Comparison of ENCODE assay signal across 13 mouse cellular contexts in the genomic region with DNA sequence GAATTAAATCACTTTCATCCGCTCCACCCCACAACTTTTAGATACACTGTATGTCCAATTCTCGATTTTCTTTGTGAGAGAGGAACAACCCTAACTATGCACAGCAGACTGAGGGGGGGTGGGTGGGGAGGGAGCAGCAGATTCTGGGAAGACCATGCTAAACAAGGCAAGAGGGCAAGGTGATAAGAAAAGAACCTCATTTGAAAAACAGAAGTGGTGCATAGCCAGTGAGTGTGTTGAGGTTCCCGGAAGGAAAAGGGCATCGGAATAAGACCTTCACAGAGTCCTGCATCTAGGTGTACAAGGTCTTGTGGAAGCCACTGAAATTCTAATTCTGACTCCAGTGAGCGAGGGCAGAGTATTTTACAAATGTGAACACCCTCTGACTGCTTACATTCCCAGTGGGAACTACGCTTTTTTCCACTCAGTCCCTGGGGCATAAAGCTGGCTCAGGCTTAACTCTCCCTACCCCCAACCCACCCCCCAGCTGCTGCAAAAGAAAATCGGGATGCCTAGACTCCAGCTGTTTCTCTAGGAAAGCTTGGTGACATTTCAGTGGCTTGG. TPM values are rescaled to one million over a fixed set of nuclear protein-coding genes. Genes with fewer than 3 reads are reported as not detected.
DNase-seq lines count a peak whose midpoint lies in the region; ATAC-seq and TF ChIP-seq lines count a peak whose summit lies in the region.
"Had no signal": no experiment of that assay in that cellular context is flagged by ENCODE, and none has a peak within 500 bp of the region (broad histone marks: within the 10 kb centered on the region; RNA-seq: fewer than 3 reads in every experiment).

No protein-coding gene starts in this region.

- no peak for DNase-seq in forebrain, embryonic 11.5 days (ENCODE audit: low spot score)
- peak; percentile 82 for DNase-seq in midbrain, embryonic 11.5 days (ENCODE audit: low spot score, missing footprints)
- no peak for DNase-seq in midbrain, postnatal 0 days (ENCODE audit: low spot score)
- DNase-seq in liver, embryonic 11.5 days (ENCODE audit: low spot score): no peak
- no peak for DNase-seq in cerebellum, postnatal 4 days (ENCODE audit: low spot score in 2 of 2)
- no peak for DNase-seq in gastrocnemius, adult 2 months
- DNase-seq in thymus, postnatal 14 days: no peak
- DNase-seq: adrenal gland, postnatal 25 days; cerebellum, adult 8-10 months; heart, adult 2 months; kidney, postnatal 36 days had no signal

- ATAC-seq in forebrain, embryonic 12.5 days (ENCODE audit: low FRiP score): no peak
- no peak for ATAC-seq in forebrain, embryonic 11.5 days (replicated peaks; ENCODE audit: low FRiP score)
- no peak for ATAC-seq in midbrain, embryonic 11.5 days (ENCODE audit: low FRiP score)
- no peak for ATAC-seq in midbrain, postnatal 0 days (ENCODE audit: low FRiP score)
- no peak for ATAC-seq in liver, embryonic 11.5 days (replicated peaks; ENCODE audit: low FRiP score)
- ATAC-seq: hindbrain, postnatal 0 days had no signal

- peak overlapping the region; percentile 96 for H3K4me2 ChIP-seq in forebrain, embryonic 12.5 days
- no peak overlapping the region for H3K4me2 ChIP-seq in forebrain, embryonic 11.5 days (ENCODE audit: low read depth, low read length, severe bottlenecking)
- H3K4me2 ChIP-seq in midbrain, embryonic 11.5 days: no peak overlapping the region
- no peak overlapping the region for H3K4me2 ChIP-seq in midbrain, postnatal 0 days (ENCODE audit: low read depth, low read length, poor library complexity, severe bottlenecking)
- H3K4me2 ChIP-seq in liver, embryonic 11.5 days: peak overlapping the region; percentile 100

- H3K4me1 ChIP-seq in forebrain, embryonic 12.5 days: peaks cover 60% of the 10 kb centered on the region
- peaks cover 23% of the 10 kb centered on the region for H3K4me1 ChIP-seq in forebrain, embryonic 11.5 days (replicated peaks; ENCODE audit: control insufficient read depth, insufficient read depth, low read length)
- peaks cover 24% of the 10 kb centered on the region for H3K4me1 ChIP-seq in midbrain, embryonic 11.5 days (ENCODE audit: control insufficient read depth, insufficient read depth, low read length)
- no peaks in the 10 kb centered on the region; the same call in 1 of the 2 replicates for H3K4me1 ChIP-seq in midbrain, postnatal 0 days (ENCODE audit: insufficient read depth, low read length)
- peaks cover 45% of the 10 kb centered on the region for H3K4me1 ChIP-seq in liver, embryonic 11.5 days (replicated peaks; ENCODE audit: control insufficient read depth, insufficient read depth, low read length)

- peaks cover 63% of the 10 kb centered on the region for H3K27me3 ChIP-seq in forebrain, embryonic 12.5 days
- peaks cover 39% of the 10 kb centered on the region for H3K27me3 ChIP-seq in forebrain, embryonic 11.5 days (ENCODE audit: control insufficient read depth, insufficient read depth, low read length)
- H3K27me3 ChIP-seq in midbrain, embryonic 11.5 days (ENCODE audit: control insufficient read depth, insufficient read depth, low read length): peaks cover 39% of the 10 kb centered on the region
- peaks cover 39% of the 10 kb centered on the region for H3K27me3 ChIP-seq in midbrain, postnatal 0 days (ENCODE audit: insufficient read depth, low read length)
- H3K27me3 ChIP-seq in liver, embryonic 11.5 days (replicated peaks; ENCODE audit: control insufficient read depth, insufficient read depth, low read length): peaks cover 12% of the 10 kb centered on the region

- no peaks in the 10 kb centered on the region for H3K9me3 ChIP-seq in forebrain, embryonic 12.5 days
- H3K9me3 ChIP-seq in forebrain, embryonic 11.5 days (ENCODE audit: control insufficient read depth, low read length): no peaks in the 10 kb centered on the region
- no peaks in the 10 kb centered on the region for H3K9me3 ChIP-seq in midbrain, embryonic 11.5 days (ENCODE audit: control insufficient read depth, low read length)
- no peaks in the 10 kb centered on the region for H3K9me3 ChIP-seq in midbrain, postnatal 0 days (ENCODE audit: low read length)
- H3K9me3 ChIP-seq in liver, embryonic 11.5 days (ENCODE audit: control insufficient read depth, low read length): no peaks in the 10 kb centered on the region

- H3K36me3 ChIP-seq in forebrain, embryonic 12.5 days (replicated peaks): no peaks in the 10 kb centered on the region
- no peaks in the 10 kb centered on the region for H3K36me3 ChIP-seq in forebrain, embryonic 11.5 days (ENCODE audit: control insufficient read depth, insufficient read depth, low read length)
- no peaks in the 10 kb centered on the region for H3K36me3 ChIP-seq in midbrain, embryonic 11.5 days (ENCODE audit: control insufficient read depth, insufficient read depth, low read length)
- no peaks in the 10 kb centered on the region for H3K36me3 ChIP-seq in midbrain, postnatal 0 days (ENCODE audit: insufficient read depth, low read length)
- H3K36me3 ChIP-seq in liver, embryonic 11.5 days (ENCODE audit: control insufficient read depth, insufficient read depth, low read length): peaks cover 2% of the 10 kb centered on the region; the same call in 1 of the 2 replicates

- H3K4me3 ChIP-seq in forebrain, embryonic 12.5 days (replicated peaks): no peak overlapping the region
- no peak overlapping the region for H3K4me3 ChIP-seq in forebrain, embryonic 11.5 days (ENCODE audit: low read depth, low read length)
- no peak overlapping the region for H3K4me3 ChIP-seq in midbrain, embryonic 11.5 days (ENCODE audit: low read depth, low read length)
- no peak overlapping the region for H3K4me3 ChIP-seq in midbrain, postnatal 0 days (ENCODE audit: low read depth, low read length)
- peak overlapping the region; percentile 65 for H3K4me3 ChIP-seq in liver, embryonic 11.5 days (ENCODE audit: low read depth, low read length)
- H3K4me3 ChIP-seq in gastrocnemius, adult 2 months: no peak overlapping the region
- H3K4me3 ChIP-seq: heart, adult 2 months had no signal

- H3K27ac ChIP-seq in forebrain, embryonic 12.5 days: no peak overlapping the region
- H3K27ac ChIP-seq in forebrain, embryonic 11.5 days (ENCODE audit: low read depth, low read length): no peak overlapping the region
- no peak overlapping the region for H3K27ac ChIP-seq in midbrain, embryonic 11.5 days (ENCODE audit: low read depth, low read length)
- no peak overlapping the region for H3K27ac ChIP-seq in midbrain, postnatal 0 days (ENCODE audit: low read depth, low read length)
- H3K27ac ChIP-seq in liver, embryonic 11.5 days (ENCODE audit: low read depth, low read length): peak overlapping the region; percentile 87
- no peak overlapping the region for H3K27ac ChIP-seq in gastrocnemius, adult 2 months
- H3K27ac ChIP-seq: heart, adult 2 months; hindbrain, postnatal 0 days had no signal

- H3K9ac ChIP-seq in forebrain, embryonic 12.5 days: no peak overlapping the region
- no peak overlapping the region for H3K9ac ChIP-seq in forebrain, embryonic 11.5 days (ENCODE audit: low read length)
- no peak overlapping the region for H3K9ac ChIP-seq in midbrain, embryonic 11.5 days (ENCODE audit: low read length)
- no peak overlapping the region for H3K9ac ChIP-seq in midbrain, postnatal 0 days (replicated peaks; ENCODE audit: low read length, poor library complexity, severe bottlenecking)
- peak overlapping the region; percentile 49 for H3K9ac ChIP-seq in liver, embryonic 11.5 days (ENCODE audit: low read depth, low read length)

- intact Hi-C loops in gastrocnemius, adult 2 months (cut with DNase I): no loop called here

- WGBS in forebrain, embryonic 12.5 days: 40% methylated on average over 7 of the region's 7 CpGs
- WGBS in forebrain, embryonic 11.5 days: 54% methylated on average over 7 of the region's 7 CpGs
- WGBS in midbrain, embryonic 11.5 days: 52% methylated on average over 7 of the region's 7 CpGs
- WGBS in midbrain, postnatal 0 days: 65% methylated on average over 7 of the region's 7 CpGs
- WGBS in liver, embryonic 11.5 days: 38% methylated on average over 7 of the region's 7 CpGs

- no peak for TF ChIP-seq CTCF in midbrain, postnatal 0 days (IDR thresholded peaks at IDR 0.05)
- TF ChIP-seq CTCF in gastrocnemius, adult 2 months (IDR thresholded peaks at IDR 0.05): no peak

RNA-seq across cellular contexts. Expression of a gene that starts 4.8 kb away (rescaled TPM):
- polyA plus RNA-seq in forebrain, embryonic 12.5 days (2016; fragmentation: Nextera tagmentation; extraction: Ambion mirVana): 1.0 and 1.5 TPM in 2 replicates
- 0.95 and 1.0 TPM in 2 replicates for polyA plus RNA-seq in forebrain, embryonic 11.5 days (2014; fragmentation: Nextera tagmentation; extraction: Ambion mirVana)
- polyA plus RNA-seq in midbrain, embryonic 11.5 days (2014; fragmentation: Nextera tagmentation; extraction: Ambion mirVana): 0.18 and 0.52 TPM in 2 replicates
- 1.8 and 2.5 TPM in 2 replicates for total RNA-seq in midbrain, postnatal 0 days (2014; rRNA removed)
- polyA plus RNA-seq in midbrain, postnatal 0 days (2015; fragmentation: Nextera tagmentation; extraction: Ambion mirVana): 0.40 and 0.86 TPM in 2 replicates
- 2.2 and 2.7 TPM in 2 replicates for polyA plus RNA-seq in liver, embryonic 11.5 days (2014; fragmentation: Nextera tagmentation; extraction: Ambion mirVana)
- 1 to 10 TPM; 1.2 to 2.3 TPM for total RNA-seq in gastrocnemius, adult 2 months (2021)

RNA-seq across cellular contexts. Expression of a gene that starts 42.5 kb away (rescaled TPM):
- polyA plus RNA-seq in forebrain, embryonic 12.5 days (2016; fragmentation: Nextera tagmentation; extraction: Ambion mirVana): 5.9 and 6.2 TPM in 2 replicates
- polyA plus RNA-seq in forebrain, embryonic 11.5 days (2014; fragmentation: Nextera tagmentation; extraction: Ambion mirVana): 10.6 and 12.2 TPM in 2 replicates
- 10.2 and 12.9 TPM in 2 replicates for polyA plus RNA-seq in midbrain, embryonic 11.5 days (2014; fragmentation: Nextera tagmentation; extraction: Ambion mirVana)
- 14.6 and 36.6 TPM in 2 replicates for total RNA-seq in midbrain, postnatal 0 days (2014; rRNA removed)
- 2.9 and 4.1 TPM in 2 replicates for polyA plus RNA-seq in midbrain, postnatal 0 days (2015; fragmentation: Nextera tagmentation; extraction: Ambion mirVana)
- polyA plus RNA-seq in liver, embryonic 11.5 days (2014; fragmentation: Nextera tagmentation; extraction: Ambion mirVana): 3.4 and 4.7 TPM in 2 replicates
- 10 to 100 TPM; 19.7 to 20.5 TPM for total RNA-seq in gastrocnemius, adult 2 months (2021)

Comparison
In these comparisons a context has a peak if more than half of its experiments do, and no peak if none do; other contexts are left out.
1. H3K4me2 ChIP-seq: peak in forebrain, embryonic 12.5 days (single experiment) and liver, embryonic 11.5 days (single experiment); none in forebrain, embryonic 11.5 days (single experiment), midbrain, embryonic 11.5 days (single experiment) and midbrain, postnatal 0 days (single experiment).